Mouse (Mus musculus): ENCODE results near the gene Gm7579. TPM values are rescaled to one million over a fixed set of nuclear protein-coding genes. Genes with fewer than 3 reads are reported as not detected.
"Not testable (repeated sequence)": the region's sequence is repeated elsewhere in the genome, so short reads cannot be mapped to it uniquely, and the experiment has no call there.

Gm7579 gene
- not detected in 2 replicates for polyA plus RNA-seq (2016; fragmentation: Nextera tagmentation; extraction: Ambion mirVana)

GRCm38 (mm10) chr7:142211559-142211958, at the start of gene Gm7579:
Gm7579 (plus strand) TSS chr7:142211859.
- Histone ChIP-seq H3K27me3 (no peaks in the 10 kb centered on the region), H3K4me2 (no peak within 1 kb of the TSS), H3K9me3 (no peaks in the 10 kb centered on the region), H3K4me1 (no peaks in the 10 kb centered on the region), H3K27ac (no peak within 1 kb of the TSS), H3K36me3 (replicated peaks) (no peaks in the 10 kb centered on the region), H3K4me3 (replicated peaks) (no peak within 1 kb of the TSS), H3K9ac (no peak within 1 kb of the TSS)
- WGBS, result 59% methylated on average over 1 of the region's 1 CpGs
- no peak for ATAC-seq (ENCODE audit: low FRiP score)

- ATAC-seq (ENCODE audit: low FRiP score), result not testable (repeated sequence)
Observed at GRCm38 (mm10) chr7:142165639-142166038, 46.0 kb upstream of the Gm7579 start, which contains the start of gene Gm4553. Gm4553 (minus strand) TSS chr7:142165739.

GRCm38 (mm10) chr7:142169836-142170235, 41.8 kb upstream of the Gm7579 start:
- no peaks in the 10 kb centered on the region for H3K9me3 ChIP-seq
- ATAC-seq (ENCODE audit: low FRiP score), result no peak
- 52% methylated on average over 3 of the region's 3 CpGs for WGBS

More at GRCm38 (mm10) chr7:142165639-142166038, 46.0 kb upstream of the Gm7579 start, which contains the start of gene Gm4553:
- not testable (repeated sequence) for H3K9me3 ChIP-seq; H3K4me1 ChIP-seq; H3K4me2 ChIP-seq; H3K27me3 ChIP-seq; H3K9ac ChIP-seq; H3K36me3 ChIP-seq (replicated peaks); H3K27ac ChIP-seq; H3K4me3 ChIP-seq (replicated peaks)

GRCm38 (mm10) chr7:142175905-142176304, 35.8 kb upstream of the Gm7579 start, which contains the start of gene Krtap5-2:
Krtap5-2 (minus strand) TSS chr7:142176005.
- not testable (repeated sequence) for H3K4me3 ChIP-seq (replicated peaks); H3K4me2 ChIP-seq; H3K36me3 ChIP-seq (replicated peaks); ATAC-seq (ENCODE audit: low FRiP score); H3K9me3 ChIP-seq; H3K9ac ChIP-seq; H3K27me3 ChIP-seq; H3K4me1 ChIP-seq; H3K27ac ChIP-seq

More at GRCm38 (mm10) chr7:142169836-142170235, 41.8 kb upstream of the Gm7579 start:
- no peak overlapping the region for H3K4me3 ChIP-seq (replicated peaks)
- no peaks in the 10 kb centered on the region for H3K27me3 ChIP-seq
- H3K9ac ChIP-seq, result no peak overlapping the region
- no peak overlapping the region for H3K4me2 ChIP-seq
- H3K36me3 ChIP-seq (replicated peaks), result no peaks in the 10 kb centered on the region
- H3K27ac ChIP-seq, result no peak overlapping the region
- no peaks in the 10 kb centered on the region for H3K4me1 ChIP-seq

- no peak for ATAC-seq (ENCODE audit: low FRiP score)
- Histone ChIP-seq H3K9ac (no peak overlapping the region), H3K9me3 (no peaks in the 10 kb centered on the region), H3K27ac (no peak overlapping the region), H3K27me3 (no peaks in the 10 kb centered on the region), H3K4me3 (replicated peaks) (no peak overlapping the region), H3K4me2 (no peak overlapping the region), H3K36me3 (replicated peaks) (no peaks in the 10 kb centered on the region), H3K4me1 (no peaks in the 10 kb centered on the region)
- 68% methylated on average over 1 of the region's 1 CpGs for WGBS
Observed at GRCm38 (mm10) chr7:142178685-142179084, 33.0 kb upstream of the Gm7579 start.

- no peak overlapping the region for H3K9ac ChIP-seq
- 72% methylated on average over 1 of the region's 1 CpGs for WGBS
Observed at GRCm38 (mm10) chr7:142181021-142181420, 30.6 kb upstream of the Gm7579 start.

GRCm38 (mm10) chr7:142188156-142188555, 23.5 kb upstream of the Gm7579 start:
- Histone ChIP-seq H3K9me3 (no peaks in the 10 kb centered on the region), H3K27ac (no peak overlapping the region), H3K4me1 (no peaks in the 10 kb centered on the region), H3K9ac (no peak overlapping the region), H3K4me2 (no peak overlapping the region), H3K36me3 (replicated peaks) (no peaks in the 10 kb centered on the region), H3K27me3 (peaks cover 10% of the 10 kb centered on the region; the same call in 1 of the 2 replicates), H3K4me3 (replicated peaks) (no peak overlapping the region)
- no peak for ATAC-seq (ENCODE audit: low FRiP score)
- WGBS, result 72% methylated on average over 2 of the region's 2 CpGs

More at GRCm38 (mm10) chr7:142181021-142181420, 30.6 kb upstream of the Gm7579 start:
- no peak overlapping the region for H3K4me3 ChIP-seq (replicated peaks)
- no peak overlapping the region for H3K27ac ChIP-seq
- no peaks in the 10 kb centered on the region for H3K4me1 ChIP-seq
- no peak overlapping the region for H3K4me2 ChIP-seq
- no peaks in the 10 kb centered on the region for H3K27me3 ChIP-seq
- no peaks in the 10 kb centered on the region for H3K9me3 ChIP-seq
- no peak for ATAC-seq (ENCODE audit: low FRiP score)
- no peaks in the 10 kb centered on the region for H3K36me3 ChIP-seq (replicated peaks)

- no peak for ATAC-seq (ENCODE audit: low FRiP score)
- peaks cover 10% of the 10 kb centered on the region; the same call in 1 of the 2 replicates for H3K27me3 ChIP-seq
- H3K27ac ChIP-seq, result no peak within 1 kb of the TSS
- H3K4me1 ChIP-seq, result no peaks in the 10 kb centered on the region
- H3K9me3 ChIP-seq, result no peaks in the 10 kb centered on the region
- H3K36me3 ChIP-seq (replicated peaks), result no peaks in the 10 kb centered on the region
- H3K9ac ChIP-seq, result no peak within 1 kb of the TSS
- H3K4me2 ChIP-seq, result no peak within 1 kb of the TSS
- no peak within 1 kb of the TSS for H3K4me3 ChIP-seq (replicated peaks)
- WGBS, result 55% methylated on average over 2 of the region's 2 CpGs
Observed at GRCm38 (mm10) chr7:142190289-142190688, 21.4 kb upstream of the Gm7579 start, which contains the start of gene Gm10153. Gm10153 (minus strand) TSS chr7:142190389.

- ATAC-seq (ENCODE audit: low FRiP score), result no peak
- H3K4me2 ChIP-seq, result no peak overlapping the region
- H3K4me3 ChIP-seq (replicated peaks), result no peak overlapping the region
- no peaks in the 10 kb centered on the region for H3K4me1 ChIP-seq
- no peaks in the 10 kb centered on the region for H3K36me3 ChIP-seq (replicated peaks)
- H3K9me3 ChIP-seq, result no peaks in the 10 kb centered on the region
- no peaks in the 10 kb centered on the region; the same call in 1 of the 2 replicates for H3K27me3 ChIP-seq
- no peak overlapping the region for H3K27ac ChIP-seq
- no peak overlapping the region for H3K9ac ChIP-seq
- WGBS, result 89% methylated on average over 2 of the region's 2 CpGs
Observed at GRCm38 (mm10) chr7:142198748-142199147, 12.9 kb upstream of the Gm7579 start.

GRCm38 (mm10) chr7:142201064-142201463, 10.6 kb upstream of the Gm7579 start, which contains the start of gene Krtap5-3:
Krtap5-3 (plus strand) TSS chr7:142201364.
- Histone ChIP-seq H3K36me3 (replicated peaks) (no peaks in the 10 kb centered on the region), H3K4me1 (no peaks in the 10 kb centered on the region), H3K9ac (no peak within 1 kb of the TSS), H3K4me2 (no peak within 1 kb of the TSS), H3K27me3 (no peaks in the 10 kb centered on the region; the same call in 1 of the 2 replicates), H3K9me3 (no peaks in the 10 kb centered on the region), H3K4me3 (replicated peaks) (no peak within 1 kb of the TSS), H3K27ac (no peak within 1 kb of the TSS)
- 83% methylated on average over 1 of the region's 1 CpGs for WGBS
- no peak for ATAC-seq (ENCODE audit: low FRiP score)

- no peak for ATAC-seq (ENCODE audit: low FRiP score)
- no peaks in the 10 kb centered on the region for H3K27me3 ChIP-seq
- no peaks in the 10 kb centered on the region for H3K4me1 ChIP-seq
- H3K36me3 ChIP-seq (replicated peaks), result no peaks in the 10 kb centered on the region
- H3K4me3 ChIP-seq (replicated peaks), result no peak overlapping the region
- no peak overlapping the region for H3K27ac ChIP-seq
- H3K9me3 ChIP-seq, result no peaks in the 10 kb centered on the region
- no peak overlapping the region for H3K9ac ChIP-seq
- no peak overlapping the region for H3K4me2 ChIP-seq
Observed at GRCm38 (mm10) chr7:142205488-142205887, 6.2 kb upstream of the Gm7579 start.

GRCm38 (mm10) chr7:142206891-142207290, 4.8 kb upstream of the Gm7579 start:
- not testable (repeated sequence) for H3K4me1 ChIP-seq; H3K9ac ChIP-seq; ATAC-seq (ENCODE audit: low FRiP score); H3K4me2 ChIP-seq; H3K4me3 ChIP-seq (replicated peaks); H3K27ac ChIP-seq; H3K9me3 ChIP-seq; H3K27me3 ChIP-seq; H3K36me3 ChIP-seq (replicated peaks)
- WGBS, result 69% methylated on average over 5 of the region's 5 CpGs

- H3K9me3 ChIP-seq; H3K9ac ChIP-seq; ATAC-seq (ENCODE audit: low FRiP score); H3K4me1 ChIP-seq; H3K4me2 ChIP-seq; H3K4me3 ChIP-seq (replicated peaks); H3K27ac ChIP-seq; H3K27me3 ChIP-seq; H3K36me3 ChIP-seq (replicated peaks): not testable (repeated sequence)
- 65% methylated on average over 1 of the region's 1 CpGs for WGBS
Observed at GRCm38 (mm10) chr7:142212136-142212535, 477 bp downstream of the Gm7579 start.
